Mouse (Mus musculus): ENCODE results near the gene Fzd2.
"Not testable (repeated sequence)": the region's sequence is repeated elsewhere in the genome, so short reads cannot be mapped to it uniquely, and the experiment has no call there.

Fzd2 gene

DNA sequence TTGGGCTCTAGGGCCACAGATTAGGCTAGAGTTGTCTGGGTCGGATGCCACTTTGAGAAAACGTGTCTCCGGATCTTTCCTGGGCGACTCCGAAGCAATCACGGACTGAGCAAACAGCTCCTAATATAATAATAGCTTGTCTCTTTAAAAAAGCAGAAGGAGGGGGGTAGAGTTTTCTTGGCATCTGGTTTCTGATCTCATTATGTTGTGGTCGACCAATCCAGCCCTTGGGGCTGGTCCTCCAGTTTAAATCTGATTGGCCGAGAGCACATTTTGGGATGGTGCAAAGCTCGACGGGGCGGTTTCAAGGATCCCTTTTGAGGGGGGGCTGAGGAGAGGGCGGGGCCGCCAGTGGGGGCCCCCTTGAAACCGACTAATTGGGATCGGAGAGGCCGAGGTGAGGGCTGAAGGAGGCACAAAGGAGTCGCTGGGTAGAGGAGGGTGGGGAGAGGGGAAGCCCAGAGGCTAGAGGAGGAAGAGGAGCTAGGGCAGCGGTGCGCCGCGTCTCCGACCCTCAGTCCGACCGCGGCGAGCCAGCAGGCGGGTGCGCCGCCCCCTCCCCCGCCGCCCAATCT is at the start of gene Fzd2:
Gene Fzd2 (plus strand): TSS at position 387 of the 575 bp plus-strand sequence.
- DNase-seq: peak; percentile 20

DNA sequence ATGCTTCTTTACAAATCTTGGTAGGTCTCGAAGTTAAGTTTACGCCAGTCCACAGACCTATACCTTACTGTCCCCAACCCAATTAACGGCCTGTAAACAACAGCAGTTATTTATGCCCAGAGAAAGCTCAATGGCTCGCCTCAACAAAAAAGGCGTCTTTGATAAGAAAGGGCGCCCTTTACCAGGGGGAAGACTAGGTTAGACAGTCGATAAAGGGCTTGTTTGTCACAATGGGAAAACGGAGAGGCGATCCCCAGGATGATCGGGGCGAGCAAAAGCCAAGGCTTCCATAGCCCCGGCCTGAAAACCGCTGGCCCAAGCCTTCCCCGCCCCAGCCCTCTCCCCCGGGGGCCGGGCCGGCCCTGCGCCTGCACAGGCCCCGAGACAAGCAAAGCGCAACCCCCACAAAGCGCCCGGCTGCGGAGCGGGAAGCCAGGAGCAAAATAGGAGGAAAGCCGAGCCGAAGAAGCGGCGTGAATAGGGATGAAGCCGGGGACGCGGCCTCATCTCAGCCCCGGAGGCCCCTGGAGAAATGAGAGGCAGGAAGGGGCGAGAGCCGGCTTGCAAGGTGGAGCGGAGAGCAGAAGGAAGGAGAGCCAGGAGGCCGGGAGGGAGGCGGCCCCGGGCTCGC is 48.7 kb upstream of the Fzd2 start:
- DNase-seq: no peak

GRCm38 (mm10) chr11:102556031-102556715 is 48.0 kb upstream of the Fzd2 start, which contains the start of gene Gpatch8:
Gene Gpatch8 (minus strand): TSS chr11:102556392.
- peak; percentile 92 for DNase-seq

DNA sequence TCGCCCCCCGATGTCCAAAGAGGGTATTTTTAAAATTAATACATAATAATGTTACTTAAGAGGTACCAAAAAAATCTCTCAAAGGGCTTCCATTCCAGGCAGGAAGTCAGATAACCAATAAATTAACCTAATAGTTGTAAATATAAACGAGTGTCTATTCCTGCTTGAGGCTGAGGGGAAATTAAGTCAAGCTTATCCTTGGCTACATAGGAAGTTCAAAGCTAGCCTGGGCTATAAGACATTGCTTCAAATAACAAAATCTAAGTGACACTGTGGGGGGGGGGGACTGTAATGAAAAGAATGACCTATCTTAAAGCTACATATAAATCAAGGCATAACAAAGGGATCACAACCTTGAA is 47.5 kb upstream of the Fzd2 start:
- no peak for DNase-seq

DNA sequence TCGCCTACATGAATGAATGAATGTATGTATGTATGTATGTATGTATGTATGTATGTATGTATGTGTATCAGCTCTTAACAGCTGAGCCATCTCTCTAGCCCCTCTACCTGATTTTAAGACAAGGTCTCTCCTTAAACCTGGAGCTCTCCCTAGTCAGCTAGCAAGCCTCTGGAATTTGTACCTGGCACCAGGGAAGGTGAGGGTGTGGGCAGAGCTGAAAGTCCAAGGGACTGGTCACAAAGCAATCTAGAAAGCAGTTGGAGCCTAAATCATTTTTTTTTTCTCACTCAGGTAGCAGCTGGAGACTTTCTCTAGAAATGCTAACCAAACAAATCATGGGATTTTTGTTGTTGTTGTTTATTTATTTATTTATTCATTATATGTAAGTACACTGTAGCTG is 46.8 kb upstream of the Fzd2 start:
- DNase-seq: no peak

DNA sequence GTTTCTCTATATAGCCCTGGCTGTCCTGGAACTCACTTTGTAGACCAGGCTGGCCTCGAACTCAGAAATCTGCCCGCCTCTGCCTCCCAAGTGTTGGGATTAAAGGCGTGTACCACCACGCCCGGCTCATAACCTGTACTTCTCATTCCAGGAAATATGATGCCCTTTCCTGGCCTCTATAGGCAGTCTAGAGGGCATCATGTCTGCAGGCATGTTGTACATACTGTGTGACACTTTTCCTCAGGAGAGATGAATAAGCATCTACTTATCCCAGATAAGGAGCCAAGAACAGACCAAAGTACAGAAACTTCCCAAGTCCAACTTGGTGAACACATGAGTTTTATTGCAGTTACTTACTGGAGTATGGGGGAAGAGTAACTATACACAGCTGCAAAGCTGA is 45.5 kb upstream of the Fzd2 start:
- no peak for DNase-seq

DNA sequence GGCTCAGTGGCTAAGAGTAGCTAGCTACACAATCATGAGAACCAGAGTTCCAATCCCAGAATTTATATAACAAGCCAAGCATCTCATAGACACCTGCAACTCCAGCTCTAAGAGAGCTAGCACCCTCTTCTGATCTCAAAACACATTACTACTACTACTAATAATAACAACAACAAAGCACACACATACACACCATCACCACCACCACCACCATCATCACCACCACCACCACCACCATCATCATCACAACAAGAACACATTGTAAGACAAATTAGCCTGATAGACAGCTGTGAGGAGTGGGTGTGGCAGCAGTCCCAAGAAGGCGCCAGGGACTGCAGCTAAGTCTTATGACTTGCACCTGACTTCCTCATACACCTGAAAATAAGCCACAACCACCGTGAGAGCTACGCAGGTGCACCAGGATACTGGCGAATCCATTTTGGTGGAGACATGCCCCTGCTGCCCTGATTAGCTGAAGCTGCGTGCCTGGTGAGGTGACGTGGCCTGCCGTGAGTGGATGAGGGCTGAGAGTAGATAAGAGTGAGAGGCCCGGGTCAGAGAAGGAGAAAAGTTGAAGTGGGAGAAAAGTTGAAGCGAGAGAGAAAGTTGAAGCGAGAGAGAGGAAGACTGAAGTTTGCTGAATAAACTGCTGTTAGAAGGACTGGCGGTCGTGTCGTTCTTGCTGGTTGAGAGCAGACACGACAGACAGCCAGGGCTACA is 39.1 kb upstream of the Fzd2 start:
- DNase-seq: not testable (repeated sequence)

GRCm38 (mm10) chr11:102565741-102566140 is 38.5 kb upstream of the Fzd2 start:
- no peak for DNase-seq

DNA sequence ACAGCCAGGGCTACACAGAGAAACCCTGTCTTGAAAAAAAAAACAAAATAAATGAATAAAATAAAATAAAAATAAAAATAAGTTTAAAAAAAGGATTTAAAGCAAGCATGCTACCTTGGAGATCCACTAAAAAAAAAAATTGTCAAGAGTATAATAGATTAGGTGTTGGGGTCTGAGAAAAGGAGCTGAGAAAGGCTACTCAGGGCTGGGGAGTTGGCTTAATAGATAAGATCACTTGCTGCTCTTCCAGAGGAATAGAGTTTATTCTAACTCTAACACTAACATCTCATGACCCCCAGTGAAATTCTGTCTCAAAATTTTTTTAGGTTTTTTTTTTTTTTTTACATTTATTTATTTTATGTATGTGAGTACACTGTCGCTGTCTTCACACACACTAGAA is 37.9 kb upstream of the Fzd2 start:
- no peak for DNase-seq

- no peak for DNase-seq
Measured at GRCm38 (mm10) chr11:102567157-102567556, 37.0 kb upstream of the Fzd2 start.

DNA sequence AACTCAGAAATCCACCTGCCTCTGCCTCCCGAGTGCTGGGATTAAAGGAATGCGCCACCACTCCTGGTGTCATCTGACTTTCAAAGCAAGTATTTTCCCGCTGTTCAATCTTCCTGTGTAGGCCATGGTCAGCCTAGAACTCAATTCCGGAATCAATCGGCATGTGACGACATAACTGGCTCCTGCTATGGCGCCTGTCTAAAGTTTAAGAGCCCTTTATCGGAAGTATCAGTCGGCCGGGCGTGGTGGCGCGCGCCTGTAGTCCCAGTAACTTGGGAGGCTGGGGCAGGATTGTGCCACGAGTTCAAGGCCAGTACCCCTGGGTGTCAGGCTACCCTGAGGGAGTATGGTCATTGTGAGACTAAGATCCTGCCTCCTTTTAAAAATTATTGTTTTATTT is 36.5 kb upstream of the Fzd2 start:
- no peak for DNase-seq

DNA sequence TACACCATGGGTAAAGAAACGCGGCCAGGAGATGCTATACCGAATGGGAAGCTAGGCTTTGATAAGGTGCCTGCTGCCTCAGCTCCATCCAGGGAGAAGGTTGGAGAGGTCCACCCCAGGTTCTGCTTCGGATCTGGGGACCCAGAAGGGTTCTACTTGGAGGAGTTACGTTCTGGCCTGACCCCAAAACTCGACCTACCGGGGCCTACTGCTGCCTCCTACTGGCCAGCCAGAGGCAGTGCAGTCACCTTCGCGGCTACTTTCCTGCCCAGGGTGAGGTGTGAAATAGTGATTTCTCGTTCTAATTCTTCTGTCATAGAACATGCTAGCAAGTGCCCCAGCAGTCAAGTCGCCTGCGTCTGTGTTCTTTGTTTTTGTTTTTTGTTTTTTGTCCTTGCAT is 36.0 kb upstream of the Fzd2 start:
- DNase-seq: no peak

- DNase-seq: no peak
Measured at GRCm38 (mm10) chr11:102568756-102569377, 35.3 kb upstream of the Fzd2 start.

- DNase-seq: peak; percentile 80
Measured at GRCm38 (mm10) chr11:102572866-102573663, 31.1 kb upstream of the Fzd2 start.

DNA sequence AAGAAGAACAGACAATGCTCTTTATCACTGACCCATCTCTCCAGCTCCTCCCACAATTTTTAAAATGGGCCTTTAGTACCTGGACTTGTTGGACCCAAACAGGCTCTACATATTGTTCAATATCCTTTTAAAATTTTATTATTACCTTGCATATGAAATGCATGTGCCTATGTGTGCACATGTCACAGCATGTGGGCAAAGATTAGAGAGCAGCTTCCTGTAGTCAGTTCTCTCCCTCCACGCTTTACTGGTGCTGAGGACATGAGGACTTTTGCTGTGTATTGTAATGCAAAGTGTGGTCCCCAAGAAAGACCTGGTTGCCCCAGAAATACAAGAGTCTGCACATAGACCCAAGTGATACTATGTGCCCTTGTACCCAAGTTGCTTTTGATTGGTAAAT is 29.2 kb upstream of the Fzd2 start:
- no peak for DNase-seq

DNA sequence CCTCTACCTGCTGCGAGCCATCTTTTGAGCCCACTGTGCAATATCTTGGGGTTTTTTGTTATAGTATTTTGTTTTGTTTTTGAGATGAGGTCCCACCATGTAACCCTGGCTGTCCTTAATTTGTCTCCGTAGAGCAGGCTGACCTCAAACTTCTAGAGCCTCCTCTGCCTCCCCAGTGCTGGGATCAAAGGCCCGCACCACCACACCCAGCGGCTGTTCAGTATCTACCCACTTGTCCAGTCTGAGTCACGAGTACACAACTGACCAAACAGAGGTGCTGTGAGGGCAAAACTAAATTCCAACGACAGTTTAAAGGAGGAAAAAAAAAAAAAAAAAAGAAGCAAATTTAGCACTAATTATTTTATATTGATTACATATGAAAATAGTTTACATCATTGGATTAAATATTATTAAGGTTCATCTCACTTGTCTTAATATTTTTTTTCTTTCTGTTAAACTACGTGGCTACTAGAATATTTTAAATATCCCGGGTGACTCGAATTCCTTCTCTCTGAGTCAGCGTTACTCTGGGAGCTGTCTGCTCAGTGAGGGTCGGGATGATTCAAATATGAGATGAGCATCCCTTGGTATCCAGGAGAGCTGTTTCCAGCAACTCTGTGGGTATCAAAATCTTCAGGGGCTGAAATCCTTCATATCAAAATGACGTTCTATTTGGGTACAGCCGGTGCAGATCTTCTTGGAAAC is 28.0 kb upstream of the Fzd2 start:
- no peak for DNase-seq

DNA sequence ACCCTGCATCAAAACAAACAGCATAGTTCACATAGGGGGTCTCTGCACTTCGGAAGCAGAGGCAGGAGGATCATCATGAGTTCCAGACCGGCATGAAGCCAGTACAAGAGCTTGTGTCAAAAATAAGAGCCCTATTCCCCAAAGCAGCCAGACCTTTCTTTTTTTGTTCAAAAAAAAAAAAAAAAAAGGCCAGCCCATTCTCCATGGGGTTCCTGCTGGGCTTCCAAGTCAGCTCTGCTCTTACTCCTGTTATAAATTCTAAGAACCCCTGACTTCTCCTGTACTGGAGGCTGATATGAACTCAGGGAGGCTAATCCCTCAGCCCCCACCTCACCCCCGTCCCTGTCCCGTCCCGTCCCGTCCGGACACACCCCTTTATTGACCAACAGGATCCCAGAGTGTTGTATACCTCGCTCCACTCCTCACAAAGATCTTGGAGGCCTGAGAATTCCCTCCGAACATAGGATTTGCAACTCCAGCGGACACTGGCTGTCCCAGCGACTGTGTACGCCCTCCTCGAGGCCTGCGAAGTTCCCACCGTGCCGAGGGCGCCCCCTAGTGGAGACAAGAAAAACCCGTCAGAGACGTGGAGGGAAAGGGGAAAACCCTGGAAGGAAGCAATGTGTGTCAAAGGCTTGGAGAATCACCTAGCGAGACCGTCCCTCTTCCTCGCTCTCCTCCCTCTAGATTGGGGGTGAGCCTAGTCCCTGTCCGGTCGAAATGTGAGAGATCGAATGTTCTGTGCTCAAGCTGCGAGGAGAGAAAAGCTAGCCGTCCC is 25.7 kb upstream of the Fzd2 start:
- DNase-seq: peak; percentile 51

DNA sequence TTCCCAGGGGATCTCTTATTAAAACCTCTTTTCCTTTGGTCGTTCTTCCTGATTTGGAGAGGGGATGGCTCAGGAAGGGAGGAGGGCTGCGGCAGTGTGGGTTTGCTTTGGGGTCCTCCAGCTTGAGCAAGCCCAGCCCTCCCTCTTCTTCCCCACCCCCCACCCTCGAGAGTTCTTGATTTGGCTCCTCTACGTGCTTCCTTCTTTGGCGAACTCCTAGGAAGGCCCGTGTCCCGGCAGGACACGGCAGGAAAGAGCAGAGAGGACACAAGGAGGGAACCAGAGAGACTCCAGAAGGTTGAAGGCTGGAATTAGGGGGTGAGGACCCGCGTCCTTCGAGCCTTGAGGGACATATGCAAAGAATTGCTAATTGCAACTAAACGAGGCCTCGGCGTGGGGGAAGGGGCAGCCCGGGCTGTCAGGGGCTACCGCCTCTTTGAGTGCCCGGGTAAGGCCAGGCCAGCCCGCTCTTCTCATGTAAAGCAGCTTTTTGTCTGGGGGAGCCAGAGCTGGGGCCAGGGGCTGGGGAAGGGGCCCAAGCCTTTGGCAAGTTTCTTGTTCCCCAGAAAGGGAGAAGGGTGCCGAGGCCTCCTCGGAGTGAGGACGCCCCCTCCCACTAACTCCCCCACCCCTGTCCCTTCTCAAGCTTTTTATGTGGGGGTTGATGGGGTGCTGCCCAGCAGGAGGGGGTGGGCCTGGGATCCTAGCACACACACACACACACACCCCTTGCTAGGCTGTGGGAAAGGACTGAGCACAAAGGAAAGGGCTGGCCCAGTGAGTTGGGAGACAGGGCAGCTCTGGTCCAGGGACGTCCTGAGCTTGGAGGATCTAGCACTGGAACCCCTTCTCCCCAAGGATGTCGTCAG is 24.8 kb upstream of the Fzd2 start, which contains the start of gene Gm11627:
Gene Gm11627 (minus strand): TSS at position 297 of the 869 bp plus-strand sequence.
- no peak for DNase-seq

GRCm38 (mm10) chr11:102580034-102580330 is 24.2 kb upstream of the Fzd2 start:
- DNase-seq: no peak

Measured in cerebellum, adult 8-10 months (tissue).